Mouse (Mus musculus) CH12.LX (cell line): ENCODE results near the gene Med17. TPM values are rescaled to one million over a fixed set of nuclear protein-coding genes. Genes with fewer than 3 reads are reported as not detected.

Experiments
- DNase-seq: peaks from one replicate; pipeline ENCODE4 v3.0.0-alpha.2; 2013; ENCODE audit errors: extremely low read depth
- H3K27ac ChIP-seq: 2 replicates; pipeline ENCODE4 v1.5.1; 2012; ENCODE audit warnings: low read depth, mild to moderate bottlenecking, control low read depth, moderate library complexity; ENCODE audit not compliant: insufficient read depth
- H3K27me3 ChIP-seq: replicated peaks from 2 replicates; pipeline ENCODE3; 2012; ENCODE audit warnings: inconsistent platforms
- H3K36me3 ChIP-seq, 2 experiments: replicated peaks in 1 of 2; 2 replicates each; pipeline versions ENCODE3 to v1.6.1; 2012; ENCODE audit warnings: inconsistent platforms in 1 of 2, low read length in 1 of 2, mild to moderate bottlenecking in 1 of 2, mixed read lengths in 1 of 2, moderate library complexity in 1 of 2; ENCODE audit not compliant: control insufficient read depth in 1 of 2, insufficient read depth in 1 of 2
- H3K4me1 ChIP-seq, 2 experiments: 2 replicates each; pipeline ENCODE4 v1.6.1; 2012; ENCODE audit warnings: inconsistent platforms in 1 of 2, moderate library complexity in 1 of 2; ENCODE audit not compliant: insufficient read depth in 2 of 2, control insufficient read depth in 1 of 2
- H3K4me2 ChIP-seq: 2 replicates; pipeline ENCODE4 v1.6.1; 2012; ENCODE audit warnings: low read depth, mild to moderate bottlenecking, control low read depth; ENCODE audit not compliant: poor library complexity, insufficient read depth, severe bottlenecking
- H3K4me3 ChIP-seq, 3 experiments: fragments of 150-350 bp in 1 of 3; sonication (generic) in 1 of 3; replicated peaks in 1 of 3; 2 replicates each; pipeline versions ENCODE3 to v1.5.1; 2011 to 2012; ENCODE audit warnings: low read depth in 2 of 3, low read length in 2 of 3, mild to moderate bottlenecking in 2 of 3, moderate library complexity in 2 of 3, control low read depth in 1 of 3, improper control_type of control experiment in 1 of 3, inconsistent platforms in 1 of 3, mixed read lengths in 1 of 3; ENCODE audit not compliant: poor library complexity in 1 of 3
- H3K79me2 ChIP-seq: replicated peaks from 2 replicates; pipeline ENCODE4 v1.6.1; 2012; ENCODE audit warnings: mild to moderate bottlenecking, moderate library complexity; ENCODE audit not compliant: control insufficient read depth, poor library complexity, insufficient read depth, severe bottlenecking; ENCODE audit errors: extremely low read depth
- H3K9ac ChIP-seq: 2 replicates; pipeline ENCODE4 v1.6.1; 2012; ENCODE audit warnings: low read depth, mild to moderate bottlenecking, control low read depth, moderate library complexity; ENCODE audit not compliant: insufficient read depth
- H3K9me3 ChIP-seq: replicated peaks from 2 replicates; pipeline ENCODE3; 2012; ENCODE audit warnings: low read length, inconsistent platforms, mixed read lengths
- CHD1 ChIP-seq: IDR thresholded peaks from 2 replicates; pipeline ENCODE4 v1.6.1; 2012; ENCODE audit warnings: low read depth, low read length, improper control_type of control experiment, inconsistent platforms
- HCFC1 ChIP-seq: IDR thresholded peaks from 2 replicates; pipeline ENCODE4 v1.6.1; 2012; ENCODE audit warnings: low read depth, mild to moderate bottlenecking, inconsistent platforms, low read length, improper control_type of control experiment
- KAT2A ChIP-seq: IDR thresholded peaks from 2 replicates; pipeline ENCODE4 v1.6.1; 2012; ENCODE audit warnings: low read length, improper control_type of control experiment, inconsistent platforms; ENCODE audit not compliant: insufficient replicate concordance
- MAX ChIP-seq: IDR thresholded peaks from 2 replicates; pipeline ENCODE4 v1.6.1; 2011; ENCODE audit warnings: low read length, improper control_type of control experiment
- MAZ ChIP-seq: IDR thresholded peaks from 2 replicates; pipeline ENCODE4 v1.6.1; 2012; ENCODE audit warnings: low read depth, mild to moderate bottlenecking, inconsistent platforms, low read length, improper control_type of control experiment, moderate library complexity
- MEF2A ChIP-seq: IDR thresholded peaks from 2 replicates; pipeline ENCODE4 v1.6.1; 2014; ENCODE audit warnings: low read depth, mild to moderate bottlenecking, inconsistent platforms, low read length, improper control_type of control experiment, borderline replicate concordance
- MXI1 ChIP-seq: IDR thresholded peaks from 2 replicates; pipeline ENCODE4 v1.6.1; 2011; ENCODE audit warnings: mild to moderate bottlenecking, low read depth, low read length, improper control_type of control experiment
- MYC ChIP-seq: IDR thresholded peaks from 2 replicates; pipeline ENCODE4 v1.6.1; 2011; ENCODE audit warnings: low read depth, mild to moderate bottlenecking, improper control_type of control experiment, low read length
- POLR2A ChIP-seq: IDR thresholded peaks from 2 replicates; pipeline ENCODE4 v1.6.1; 2011; ENCODE audit warnings: low read depth, mild to moderate bottlenecking, improper control_type of control experiment, low read length
- POLR2AphosphoS2 ChIP-seq: IDR thresholded peaks from 2 replicates; pipeline ENCODE4 v1.6.1; 2011; ENCODE audit warnings: low read depth, low read length, improper control_type of control experiment
- SIN3A ChIP-seq: IDR thresholded peaks from 2 replicates; pipeline ENCODE4 v1.6.1; 2012; ENCODE audit warnings: low read length, improper control_type of control experiment, inconsistent platforms
- TBP ChIP-seq: conservative IDR thresholded peaks from 2 replicates; pipeline ENCODE4 v1.6.1; 2011; ENCODE audit warnings: low read depth, low read length, improper control_type of control experiment
- TCF12 ChIP-seq: IDR thresholded peaks from 2 replicates; pipeline ENCODE4 v1.6.1; 2014; ENCODE audit warnings: low read depth, mild to moderate bottlenecking, inconsistent platforms, low read length, improper control_type of control experiment
- USF1 ChIP-seq: IDR thresholded peaks from 2 replicates; pipeline ENCODE4 v1.6.1; 2014; ENCODE audit warnings: low read depth, mild to moderate bottlenecking, inconsistent platforms, low read length, improper control_type of control experiment
- ZKSCAN1 ChIP-seq: IDR thresholded peaks from 2 replicates; pipeline ENCODE4 v1.6.1; 2012; ENCODE audit warnings: low read depth, inconsistent platforms, low read length, improper control_type of control experiment, borderline replicate concordance
- dilution Hi-C: fragments of 300-500 bp; cut with MboI; formaldehyde crosslinking; loops from 2 replicates; pipeline ENCODE4 v1.14.3; 2020; ENCODE audit warnings: low sequenced_read_pairs; ENCODE audit not compliant: extremely low pct_unique_long_range_greater_than_20kb, extremely low pct_ligation_motif_present
- in situ Hi-C: fragments of 300-500 bp; cut with MboI; formaldehyde crosslinking; loops from 3 replicates; pipeline ENCODE4 v1.14.3; 2019; ENCODE audit warnings: low sequenced_read_pairs, low pct_ligation_motif_present, low pct_unique_long_range_greater_than_20kb, mixed read lengths
- polyA plus RNA-seq: library from polyadenylated mRNA; unstranded; fragments of >175 nt; gene quantifications from 2 replicates; pipeline ENCODE4 v1.2.1, GENCODE M21; 2012; ENCODE audit warnings: low read depth; ENCODE audit not compliant: insufficient read length
- total RNA-seq, 2 experiments: library from RNA; depleted of rRNA; stranded (reverse); fragments of 300-350 nt in 1 of 2; fragments of >200 nt in 1 of 2; gene quantifications; 2 replicates each; pipeline ENCODE4 v1.2.3; 2012 to 2014

Gene Med17
- total and polyA plus RNA-seq, 3 experiments: 39.7 to 59.8 (median 57.0) TPM

GRCm38 (mm10) chr9:15307257-15307656, 27.5 kb upstream of the Med17 start:
- no peak for DNase-seq
- Histone ChIP-seq H3K36me3 (peaks cover 30 to 46% of the 10 kb centered on the region in 2 experiments), H3K4me3 (peak overlapping the region; percentile 69 to 94 (median 85)), H3K27ac (peak overlapping the region; percentile 56; the same call in 1 of the 2 replicates), H3K9ac (peak overlapping the region; percentile 90), H3K4me1 (peaks cover 2 to 36% of the 10 kb centered on the region in 2 experiments; a peak in 3 of 4 replicates), H3K9me3 (no peaks in the 10 kb centered on the region), H3K27me3 (no peaks in the 10 kb centered on the region), H3K79me2 (peaks cover 49% of the 10 kb centered on the region), H3K4me2 (peak overlapping the region; percentile 90)
- TF ChIP-seq TCF12 (no peak), SIN3A (peak; percentile 52; the same call in 1 of the 2 replicates), CHD1 (0 out of 2 replicates have a peak, but pooled peaks have one; percentile 65)
- dilution Hi-C loops (no loop called here), in situ Hi-C loops (no loop called here)

GRCm38 (mm10) chr9:15306398-15307119, 26.8 kb upstream of the Med17 start, which contains the start of gene 4931406C07Rik:
4931406C07Rik (minus strand) TSS chr9:15306448.
- peaks cover 43% of the 10 kb centered on the region for H3K79me2 ChIP-seq
- no peak for DNase-seq
- H3K36me3 ChIP-seq: peaks cover 23 to 39% of the 10 kb centered on the region in 2 experiments
- H3K27me3 ChIP-seq: no peaks in the 10 kb centered on the region
- H3K4me1 ChIP-seq: peaks cover 2 to 32% of the 10 kb centered on the region in 2 experiments; a peak in 3 of 4 replicates
- TF ChIP-seq MXI1: peak; percentile 77
- TF ChIP-seq MAZ: no peak
- 0 out of 2 replicates have a peak, but pooled peaks have one; percentile 49 for TF ChIP-seq KAT2A
- 0 out of 2 replicates have a peak, but pooled peaks have one; percentile 58 for TF ChIP-seq CHD1
- TF ChIP-seq POLR2A: peak; percentile 11; the same call in 1 of the 2 replicates
- no peak for TF ChIP-seq HCFC1
- TF ChIP-seq ZKSCAN1: no peak
- TF ChIP-seq USF1: peak; percentile 1; the same call in 1 of the 2 replicates
- peak; percentile 32; the same call in 1 of the 2 replicates for TF ChIP-seq MEF2A
- TF ChIP-seq POLR2AphosphoS2: peak; percentile 37; the same call in 1 of the 2 replicates
- peak; percentile 84 for TF ChIP-seq MAX
- TF ChIP-seq MYC: peak; percentile 97
- TF ChIP-seq TBP: 0 out of 2 replicates have a peak, but pooled peaks have one; percentile 23
- dilution Hi-C loops: no loop called here
- in situ Hi-C loops: no loop called here
- H3K9ac ChIP-seq: peak within 1 kb of the TSS; percentile 90
- peak within 1 kb of the TSS; percentile 57 for H3K27ac ChIP-seq
- no peaks in the 10 kb centered on the region for H3K9me3 ChIP-seq
- H3K4me3 ChIP-seq: peak within 1 kb of the TSS; percentile 69 to 94 (median 85)
- H3K4me2 ChIP-seq: peak within 1 kb of the TSS; percentile 90
